Mouse (Mus musculus): ENCODE measurements at regions not wholly inside any gene's neighbourhood (a gene's known extent, or its start where the extent isn't known, plus 50 kb on each side); places are given as distances from the start of the nearest gene placed in this dataset.

GRCm38 (mm10) chr6:51150916-51151315 lies 281.6 kb upstream of the Nfe2l3 start:
- TF ChIP-seq CTCF (IDR thresholded peaks at IDR 0.05; ENCODE audit: insufficient read depth, low read depth, low read length) (no peak), POLR2A (IDR thresholded peaks at IDR 0.05; ENCODE audit: insufficient read depth, low read depth, low read length) (no peak)
